Mouse (Mus musculus) cerebellum, postnatal 36 days (tissue): Measurements from ENCODE around the gene Angptl8.
"Not testable (repeated sequence)": the region's sequence is repeated elsewhere in the genome, so short reads cannot be mapped to it uniquely, and the experiment has no call there.

Source experiments
- DNase-seq, 2 experiments: peaks; one replicate each; pipeline ENCODE4 v3.0.0; 2021 to 2022; ENCODE audit warnings: mixed read lengths in 2 of 2

Gene Angptl8

GRCm38 (mm10) chr9:21852128-21853091 lies 17.1 kb downstream of the Angptl8 start, which contains the start of gene Dock6:
TSS of gene Dock6 (minus strand) at chr9:21852635.
- peak; percentile 34 to 48 for DNase-seq

DNA sequence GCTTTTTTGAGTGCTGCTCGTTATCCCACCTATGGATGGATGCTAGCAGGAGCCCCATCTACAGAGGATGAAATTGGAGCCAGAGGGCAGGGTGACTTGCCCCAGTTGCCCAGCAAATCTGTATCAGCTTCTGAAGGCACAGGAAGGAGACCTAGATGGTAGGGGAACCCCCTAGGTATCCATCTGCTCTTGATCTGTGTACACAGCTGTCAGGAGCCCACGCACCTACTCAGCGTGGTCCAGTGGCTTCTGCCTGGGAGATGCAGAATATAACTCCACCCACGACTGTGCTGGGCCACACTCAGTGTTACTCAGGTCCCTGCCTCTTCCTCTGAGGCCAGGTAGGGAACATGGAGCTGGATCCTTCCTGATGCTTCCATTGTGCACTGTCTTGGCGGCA lies 18.7 kb downstream of the Angptl8 start:
- no peak for DNase-seq

DNA sequence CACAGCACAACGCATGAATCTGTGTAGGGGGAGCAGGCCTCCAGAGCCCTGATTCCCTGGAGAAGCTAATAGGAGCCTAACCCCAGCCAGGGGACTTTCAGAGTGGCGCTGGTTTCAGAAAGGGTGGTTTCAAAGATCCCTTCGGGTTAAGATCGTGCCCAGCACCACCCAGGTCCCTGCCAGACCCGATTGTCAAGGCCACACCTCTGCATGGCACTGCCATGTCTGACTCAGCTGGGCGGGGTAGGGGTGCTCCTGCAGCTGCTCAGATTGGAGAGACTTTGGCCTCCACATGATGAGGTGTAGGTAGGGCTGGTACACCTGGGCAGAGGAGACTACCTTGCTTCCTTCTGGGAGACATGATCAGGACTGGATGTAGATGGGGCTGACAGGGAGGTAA lies 19.6 kb downstream of the Angptl8 start:
- no peak for DNase-seq

DNA sequence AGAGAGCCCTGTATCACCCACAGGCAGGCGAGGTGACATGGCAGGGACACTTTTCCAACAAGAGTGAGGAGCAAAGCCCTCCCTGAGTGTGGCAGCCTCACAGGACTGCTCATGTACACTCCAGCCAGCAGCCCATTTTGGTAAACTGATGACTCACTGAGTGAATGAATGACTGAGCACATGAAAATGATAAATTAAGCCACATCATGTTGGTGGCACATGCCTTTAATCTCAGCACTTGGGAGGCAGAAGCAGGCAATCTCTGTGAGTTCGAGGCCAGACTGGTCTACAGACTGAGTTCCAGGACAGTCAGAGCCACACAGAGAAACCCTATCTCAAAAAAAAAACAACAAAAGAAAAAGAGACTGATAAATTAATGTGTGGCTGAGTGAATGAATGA lies 22.2 kb downstream of the Angptl8 start:
- DNase-seq = no peak

- no peak for DNase-seq
These were observed 22.8 kb downstream of the Angptl8 start for GRCm38 (mm10) chr9:21858084-21858483.

DNA sequence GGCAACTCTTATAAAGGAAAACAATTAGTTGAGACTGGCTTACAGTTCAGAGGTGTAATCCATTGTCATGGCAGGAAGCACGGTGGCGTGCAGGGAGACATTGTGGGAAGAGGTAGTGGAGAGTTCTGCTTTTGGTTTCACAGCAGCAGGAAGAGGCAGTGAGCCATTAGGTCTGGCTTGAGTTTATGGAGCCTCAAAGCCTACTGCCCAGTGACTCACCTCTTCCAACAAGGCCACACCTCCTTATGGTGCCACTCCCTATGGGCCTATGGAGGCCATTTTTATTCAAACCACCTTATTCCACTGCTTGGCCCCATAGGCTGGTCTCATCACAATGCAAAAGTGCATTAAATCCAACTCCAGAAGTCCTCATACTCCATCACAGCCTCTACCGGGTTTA lies 24.3 kb downstream of the Angptl8 start:
- DNase-seq = no peak

DNA sequence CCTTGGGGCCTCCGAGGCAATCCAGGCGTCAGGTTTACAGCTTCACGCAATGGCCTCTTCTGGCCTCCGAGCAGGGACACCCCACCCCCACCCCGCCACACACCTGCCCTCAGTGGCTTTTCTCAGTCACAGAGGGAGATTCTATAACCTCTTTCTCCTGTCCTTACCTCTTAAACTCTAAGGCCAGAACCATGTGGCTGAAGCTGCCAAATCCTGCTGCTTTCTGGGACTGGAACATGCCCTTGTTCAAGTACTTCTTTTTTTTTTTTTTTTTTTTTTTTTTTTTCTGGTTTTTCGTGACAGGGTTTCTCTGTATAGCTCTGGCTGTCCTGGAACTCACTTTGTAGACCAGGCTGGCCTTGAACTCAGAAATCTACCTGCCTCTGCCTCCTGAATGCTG lies 25.0 kb downstream of the Angptl8 start:
- not testable (repeated sequence) for DNase-seq

- DNase-seq = no peak
These were observed 26.9 kb downstream of the Angptl8 start for GRCm38 (mm10) chr9:21862181-21862580.

GRCm38 (mm10) chr9:21865673-21866398 lies 30.5 kb downstream of the Angptl8 start:
- no peak for DNase-seq

DNA sequence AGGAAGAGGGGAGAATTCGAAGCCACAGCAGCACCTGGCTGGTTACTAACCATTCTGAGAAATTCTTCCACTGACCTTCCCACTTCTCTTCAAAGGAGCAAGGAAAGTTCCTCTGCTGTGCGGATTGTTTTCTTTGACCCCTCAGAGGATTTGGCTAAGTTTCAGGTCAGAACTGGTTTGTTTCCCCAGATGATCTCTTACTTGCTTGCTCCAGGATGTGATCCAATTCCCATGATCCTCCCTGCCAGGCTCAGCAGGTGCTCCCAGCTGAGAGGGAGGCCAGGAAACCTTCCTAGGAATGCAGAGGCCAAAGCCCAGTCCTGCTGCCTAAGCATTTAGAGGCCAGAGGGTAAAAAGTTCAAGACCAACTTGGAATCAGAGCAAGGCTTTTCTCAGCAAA lies 31.3 kb downstream of the Angptl8 start:
- no peak for DNase-seq

DNA sequence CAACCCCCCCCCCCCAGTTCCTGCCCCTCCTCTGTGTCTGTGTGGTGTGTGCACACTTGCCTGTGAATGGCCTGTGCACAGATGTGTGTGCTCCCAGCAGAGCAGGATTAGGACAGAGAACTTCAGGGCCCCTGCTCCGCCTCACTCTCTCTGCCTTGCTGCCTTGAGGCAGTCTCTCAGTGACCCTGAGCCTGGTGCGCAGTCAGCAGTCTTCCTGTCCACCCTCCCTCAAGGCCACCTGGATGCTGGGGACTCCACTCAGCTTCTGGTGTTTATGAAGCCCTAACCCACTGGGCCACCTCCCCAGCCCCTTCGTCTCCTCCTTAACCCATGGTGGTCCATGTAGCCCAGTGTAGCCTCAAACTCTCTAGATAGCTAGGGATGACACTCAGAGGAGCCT lies 32.4 kb downstream of the Angptl8 start:
- DNase-seq = no peak

DNA sequence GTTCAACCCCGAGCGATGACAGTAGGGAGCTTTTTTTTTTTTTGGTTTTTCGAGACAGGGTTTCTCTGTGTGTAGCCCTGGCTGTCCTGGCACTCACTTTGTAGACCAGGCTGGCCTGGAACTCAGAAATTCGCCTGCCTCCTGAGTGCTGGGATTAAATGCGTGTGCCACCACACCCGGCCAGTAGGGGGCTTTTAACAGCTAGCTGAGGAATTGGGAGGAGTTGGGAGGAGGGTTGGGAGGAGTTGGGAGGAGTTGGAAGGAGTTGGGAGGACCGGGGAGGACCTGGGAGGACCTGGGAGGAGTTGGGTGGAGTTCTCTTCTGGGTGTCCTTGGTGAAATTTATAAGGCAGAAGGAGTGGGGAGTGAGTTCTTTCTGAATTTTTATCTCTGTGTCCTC lies 34.0 kb downstream of the Angptl8 start:
- peak; percentile 45 to 57 for DNase-seq

- DNase-seq = peak; percentile 56 to 61
These were observed 35.7 kb downstream of the Angptl8 start for GRCm38 (mm10) chr9:21870879-21871524.

GRCm38 (mm10) chr9:21872204-21872603 lies 36.9 kb downstream of the Angptl8 start:
- DNase-seq = no peak

- DNase-seq = no peak
These were observed 41.3 kb downstream of the Angptl8 start for GRCm38 (mm10) chr9:21876601-21877000.
